Mouse (Mus musculus): ENCODE data around the gene Sostdc1.

GRCm38 (mm10) chr12:36290465-36290864 is 23.5 kb upstream of the Sostdc1 start:
- TF ChIP-seq CTCF (IDR thresholded peaks at IDR 0.05; ENCODE audit: low read depth), result no peak
- no peak for TF ChIP-seq EP300 (IDR thresholded peaks at IDR 0.05; ENCODE audit: low read depth)
